Mouse (Mus musculus) MN1 (cell line): Measurements from ENCODE around the gene Fcmr.
A peak's percentile ranks its signal among the peaks of the same experiment; 100 is the strongest.

ENCODE experiments used
- DNase-seq: peaks from one replicate; pipeline ENCODE4 v3.0.0-alpha.2; 2016; ENCODE audit warnings: low spot score

Gene Fcmr

DNA sequence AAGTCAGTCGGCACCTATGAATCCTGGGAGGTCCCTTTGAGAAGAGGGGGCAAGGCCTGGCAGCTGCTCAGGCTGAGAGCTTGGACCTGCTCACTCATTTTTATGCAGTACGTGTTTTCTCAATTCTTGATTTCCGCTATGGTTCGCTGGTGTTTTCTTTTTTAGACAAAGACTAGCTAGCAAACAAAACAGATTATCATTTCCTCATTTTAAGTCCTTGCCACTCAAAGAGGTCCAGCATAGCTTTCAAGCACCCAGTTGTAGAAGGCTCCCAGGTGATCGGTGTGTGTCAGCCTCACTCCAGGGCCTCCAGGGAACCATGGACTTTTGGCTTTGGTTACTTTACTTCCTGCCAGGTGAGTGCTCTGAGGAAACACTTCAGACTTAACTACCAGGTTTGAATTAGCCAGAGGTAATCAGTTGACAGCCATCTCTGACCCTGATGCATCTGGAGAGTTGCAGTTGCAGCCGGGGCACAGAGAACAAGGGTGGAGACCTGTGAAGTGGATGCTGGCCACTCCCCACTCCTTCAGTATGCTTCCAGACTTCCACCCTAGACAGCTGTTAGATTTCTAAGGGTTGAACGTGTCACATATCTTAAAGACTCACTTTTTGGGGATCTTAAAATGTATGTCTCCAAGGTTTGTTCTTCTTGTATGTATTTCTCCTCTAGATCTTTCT lies at the start of gene Fcmr:
Fcmr (plus strand) TSS at position 129 of the 681 bp plus-strand sequence.
- no peak for DNase-seq

- no peak for DNase-seq
Measured at GRCm38 (mm10) chr1:130819737-130820136, 45.7 kb upstream of the Fcmr start.

DNA sequence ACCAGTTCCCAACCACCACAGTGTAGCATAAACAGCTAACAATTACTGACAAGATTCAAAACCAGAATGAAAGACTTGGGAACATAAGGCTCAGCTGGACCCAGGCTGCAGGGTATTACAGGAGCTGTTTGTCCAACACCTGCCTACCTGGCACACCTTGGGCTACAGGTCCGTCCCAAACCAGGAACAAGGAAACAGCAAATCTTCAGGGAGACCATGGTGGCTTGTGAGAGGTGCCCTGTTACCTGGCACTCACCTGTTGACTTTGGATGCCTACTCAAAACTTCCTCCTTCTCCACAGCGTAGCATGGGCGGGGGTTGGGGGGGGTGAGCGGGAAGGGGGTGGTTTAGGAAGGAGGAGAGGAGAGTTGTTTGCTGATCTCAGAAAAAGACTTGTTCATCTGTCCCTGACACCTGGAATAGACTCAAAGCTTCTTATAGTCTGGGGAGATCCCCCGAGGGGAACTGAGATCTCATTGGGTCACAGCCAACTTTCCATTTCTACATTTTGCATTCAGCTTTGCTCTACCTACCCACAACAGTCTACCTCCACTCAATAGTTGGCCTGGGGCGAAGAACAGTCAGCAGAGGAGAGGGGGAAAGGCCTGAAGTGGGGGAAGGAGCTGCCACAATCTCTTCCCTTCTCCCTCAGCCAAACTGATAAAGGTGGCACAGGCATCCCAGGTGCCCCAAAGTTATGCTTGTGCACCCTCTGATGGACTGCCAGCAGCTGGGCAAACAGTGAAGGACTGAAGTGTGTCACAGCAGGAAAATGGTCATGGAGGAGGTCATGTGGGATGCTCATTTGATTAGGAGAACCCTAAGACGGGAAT lies 44.9 kb upstream of the Fcmr start:
- no peak for DNase-seq

DNA sequence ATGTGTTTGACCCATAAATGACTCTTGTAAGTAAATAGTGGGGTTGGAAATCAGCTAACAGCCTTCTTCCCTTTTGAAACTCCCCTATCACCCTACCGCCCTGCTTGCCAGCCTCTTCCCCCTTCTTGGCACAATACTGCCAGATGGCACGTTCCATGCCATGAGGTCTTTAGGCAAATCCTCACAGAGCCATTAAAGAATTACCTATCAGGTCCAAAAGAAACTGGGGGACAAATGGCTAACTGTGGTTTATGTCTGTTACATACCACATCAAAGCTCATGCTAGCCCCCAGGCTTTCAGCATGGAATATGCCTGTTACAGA lies 44.4 kb upstream of the Fcmr start:
- no peak for DNase-seq

GRCm38 (mm10) chr1:130821911-130822625 lies 43.4 kb upstream of the Fcmr start:
- DNase-seq, result no peak

DNA sequence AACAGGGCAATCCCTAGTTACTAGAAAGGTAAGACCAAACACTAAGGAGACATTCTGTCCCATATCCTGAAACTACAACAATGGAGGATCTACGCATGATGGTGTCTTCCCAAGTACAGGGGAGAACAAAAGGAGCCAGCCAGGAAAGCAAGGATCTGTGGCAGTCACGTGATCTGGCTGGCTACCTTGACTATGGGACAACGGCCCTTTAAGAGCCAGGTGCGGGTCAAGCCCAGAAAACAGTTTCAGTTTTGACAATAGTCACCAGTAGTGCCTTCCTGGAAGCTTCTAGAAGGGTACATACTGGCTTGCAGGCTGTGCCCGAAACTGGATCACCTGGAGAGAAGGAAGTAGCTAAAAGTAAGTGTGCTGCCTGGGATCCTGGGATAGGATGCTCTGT lies 39.0 kb upstream of the Fcmr start, which contains the start of gene Pigr:
Pigr (plus strand) TSS at position 237 of the 400 bp plus-strand sequence.
- no peak for DNase-seq

GRCm38 (mm10) chr1:130828656-130829055 lies 36.8 kb upstream of the Fcmr start:
- no peak for DNase-seq

DNA sequence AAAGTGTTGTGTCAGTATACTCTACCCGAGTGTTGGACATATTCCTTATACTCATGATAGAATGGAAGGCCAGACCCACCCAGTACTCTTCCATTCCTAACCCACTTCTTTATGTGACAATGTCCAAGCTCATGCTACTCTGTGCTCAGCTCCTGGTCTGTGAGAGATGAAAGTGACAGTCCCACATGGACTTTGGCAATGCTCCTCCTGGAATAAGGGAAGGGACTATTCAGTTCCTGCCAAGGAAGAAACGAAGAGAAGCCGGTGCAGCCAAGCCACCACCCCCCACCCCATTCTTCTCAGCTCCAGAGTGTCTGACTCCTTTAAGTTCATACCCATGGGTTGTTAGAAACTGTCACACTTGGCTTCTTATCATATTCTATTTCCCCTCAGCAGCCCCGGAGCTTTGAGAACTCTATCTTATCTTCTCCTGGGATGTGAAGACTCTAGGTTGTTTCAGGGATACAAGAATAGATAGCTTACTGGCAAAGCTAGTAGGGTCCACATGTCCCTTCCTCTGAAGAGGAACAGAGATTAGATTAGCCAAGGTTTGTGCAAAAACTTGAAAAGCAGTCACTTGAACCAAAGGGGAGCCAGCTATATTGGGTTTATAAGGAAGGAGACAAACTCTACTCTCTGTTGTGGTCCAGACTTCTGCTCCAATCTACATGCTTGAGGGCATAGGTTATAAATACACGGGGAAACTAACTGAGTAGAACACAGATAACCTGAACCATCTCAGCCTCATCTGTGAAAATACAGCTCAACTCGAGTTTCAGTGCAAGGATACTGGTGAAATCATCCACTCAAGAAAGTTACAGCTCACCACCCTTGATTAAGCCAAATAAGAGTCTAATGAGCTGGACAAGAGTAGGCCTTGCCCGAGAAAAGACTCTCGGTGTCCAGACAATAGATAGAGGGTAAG lies 35.3 kb upstream of the Fcmr start:
- no peak for DNase-seq

DNA sequence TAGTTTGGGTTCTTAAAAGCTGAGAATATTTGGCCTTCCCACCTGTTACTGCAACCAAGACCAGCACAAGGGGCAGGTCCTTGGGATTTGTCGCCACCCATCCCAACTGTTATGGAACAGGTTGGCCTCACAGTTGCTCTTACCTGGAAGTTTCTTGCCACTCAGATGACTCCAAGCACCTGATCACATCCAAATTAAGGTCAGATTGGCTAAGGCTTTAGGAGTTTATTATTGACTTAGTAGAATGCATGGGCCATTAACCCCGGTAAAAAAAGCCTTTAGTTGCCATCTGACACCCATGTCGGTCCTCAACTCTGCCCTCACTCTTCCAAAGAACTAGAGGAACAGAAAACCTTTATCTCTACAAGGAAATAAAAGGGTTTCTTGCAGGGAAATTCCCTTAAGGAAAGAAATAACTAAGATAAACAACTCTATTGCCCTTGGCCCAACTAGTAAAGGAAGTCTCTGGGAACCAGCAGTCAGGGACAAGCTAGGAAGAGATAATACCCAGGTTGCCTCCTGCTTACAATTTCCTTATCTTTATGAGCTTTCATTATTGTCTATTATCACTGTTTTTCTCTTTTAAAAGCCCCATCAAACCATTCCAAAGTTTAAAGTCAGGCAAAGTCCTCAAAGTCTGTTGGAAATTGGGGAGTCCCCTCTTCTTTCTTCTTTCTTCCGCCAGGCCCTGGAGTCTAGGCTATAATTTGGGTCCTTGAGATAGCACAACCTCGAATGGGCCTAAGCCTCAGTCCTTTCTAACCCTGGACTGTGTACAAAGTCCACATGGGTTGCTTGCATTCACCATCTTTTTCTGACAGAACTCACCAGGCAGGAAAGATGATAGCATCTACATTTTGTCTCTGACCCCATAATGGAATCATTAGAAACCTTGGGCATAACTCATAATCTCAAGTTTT lies 33.0 kb upstream of the Fcmr start:
- no peak for DNase-seq

DNA sequence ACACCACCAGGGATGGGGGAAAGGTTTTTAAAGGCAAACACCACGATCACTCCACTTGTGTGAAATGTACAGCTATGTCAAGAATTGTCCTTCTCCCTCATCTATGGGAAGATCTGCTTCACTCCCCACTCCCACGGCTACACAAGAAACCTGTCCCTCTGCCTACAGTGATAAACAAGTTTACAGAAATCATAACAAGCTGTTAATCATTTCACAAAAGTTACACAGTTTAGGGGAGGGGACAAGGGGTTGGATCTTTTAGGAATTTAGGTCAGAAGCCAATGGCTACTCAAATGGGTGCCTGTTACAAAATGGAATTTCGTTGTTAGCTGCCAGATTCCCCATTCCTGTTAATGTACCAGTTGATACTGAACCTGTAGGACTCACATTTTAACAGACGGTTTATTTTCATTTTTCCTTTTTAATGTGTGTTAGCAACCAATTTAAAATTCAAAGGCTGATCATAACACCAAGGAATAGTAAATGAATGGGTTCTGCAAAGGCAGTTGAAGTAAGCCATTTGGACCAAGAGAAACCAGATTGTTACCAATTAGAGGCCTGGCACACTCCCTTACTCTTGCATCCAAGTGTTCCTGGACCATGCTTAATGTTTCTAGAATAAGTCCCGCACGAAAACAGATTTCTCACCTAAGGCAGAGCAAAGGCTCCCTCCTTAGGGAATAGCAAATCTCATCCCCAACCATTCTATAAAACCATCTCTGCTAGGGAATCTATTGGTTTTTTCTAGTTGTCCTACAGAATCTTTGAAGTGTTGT lies 30.1 kb upstream of the Fcmr start:
- DNase-seq, result no peak

- DNase-seq, result peak; percentile 6
Measured at GRCm38 (mm10) chr1:130838288-130838687, 27.2 kb upstream of the Fcmr start.

GRCm38 (mm10) chr1:130840599-130841379 lies 24.7 kb upstream of the Fcmr start:
- no peak for DNase-seq

- DNase-seq, result no peak
Measured at GRCm38 (mm10) chr1:130841621-130842020, 23.8 kb upstream of the Fcmr start.

GRCm38 (mm10) chr1:130844516-130844915 lies 21.0 kb upstream of the Fcmr start:
- DNase-seq, result no peak

DNA sequence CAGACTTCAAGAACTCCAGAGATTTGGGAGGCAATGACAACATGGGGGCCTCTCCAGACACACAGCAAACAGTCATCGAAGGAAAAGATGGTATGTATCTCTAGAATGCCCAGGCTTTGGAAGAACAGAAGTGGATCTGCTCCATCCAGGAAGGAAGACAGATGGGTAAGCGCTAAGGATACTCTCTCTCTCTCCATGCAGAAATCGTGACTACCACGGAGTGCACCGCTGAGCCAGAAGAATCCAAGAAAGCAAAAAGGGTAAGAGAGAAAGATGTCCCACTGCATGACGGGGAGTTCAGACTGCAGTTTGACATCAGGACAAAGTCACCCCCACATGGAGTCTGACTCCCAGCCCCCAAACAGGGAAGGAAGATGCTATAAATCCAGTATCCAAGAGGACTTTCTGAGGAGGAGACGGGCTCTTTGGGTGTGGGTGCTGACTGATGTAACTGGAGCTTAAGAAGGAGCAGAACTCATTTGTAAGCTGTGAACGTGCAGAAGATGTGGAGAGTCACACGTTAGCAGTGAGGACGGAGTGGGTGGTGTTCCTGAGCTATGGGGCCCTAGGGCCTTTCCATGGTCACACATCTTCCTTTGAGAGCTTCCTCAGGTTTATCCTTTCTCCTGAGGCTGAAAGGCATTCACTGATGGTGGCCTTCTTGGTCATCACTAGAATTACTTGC lies 15.8 kb upstream of the Fcmr start:
- no peak for DNase-seq

DNA sequence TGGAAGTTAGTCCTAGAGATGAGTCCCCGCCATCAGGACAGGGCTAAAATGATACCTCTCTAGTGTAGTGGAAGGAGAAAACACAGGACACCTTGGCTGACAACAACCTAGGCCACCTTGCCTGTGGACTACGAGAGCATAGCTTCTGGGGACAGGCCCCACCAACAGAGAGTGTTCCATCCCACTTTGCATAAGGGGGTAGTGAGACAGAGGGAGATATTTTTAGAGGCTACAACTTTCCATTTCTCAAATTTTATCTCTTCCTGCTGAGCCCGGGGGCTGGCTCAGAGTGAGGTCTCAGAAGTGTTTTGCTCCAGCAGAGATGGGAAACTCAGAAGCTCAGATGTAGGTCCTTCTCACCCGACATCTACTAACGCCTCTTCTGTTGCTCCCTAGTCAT lies 15.1 kb upstream of the Fcmr start:
- no peak for DNase-seq

- DNase-seq, result no peak
Measured at GRCm38 (mm10) chr1:130854819-130855218, 10.7 kb upstream of the Fcmr start.

DNA sequence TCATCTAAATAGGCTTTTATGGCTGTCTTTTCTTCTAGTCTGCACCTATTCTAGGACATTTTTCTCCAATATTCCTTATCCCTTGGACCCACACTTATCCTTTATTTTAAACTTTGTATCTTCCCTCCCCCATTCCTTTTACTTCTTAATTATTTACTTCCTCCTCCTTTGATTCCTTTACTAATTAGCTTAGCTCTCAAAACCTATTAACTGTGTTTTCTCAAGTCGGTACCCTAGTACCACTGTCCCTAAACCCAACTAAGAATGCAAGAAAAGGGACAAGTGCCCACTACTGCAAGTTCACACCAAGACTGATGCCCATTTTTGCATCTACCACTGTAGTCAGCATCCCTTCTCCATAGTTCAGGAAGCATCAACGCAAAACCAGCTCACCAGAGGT lies 9.7 kb upstream of the Fcmr start:
- DNase-seq, result no peak

DNA sequence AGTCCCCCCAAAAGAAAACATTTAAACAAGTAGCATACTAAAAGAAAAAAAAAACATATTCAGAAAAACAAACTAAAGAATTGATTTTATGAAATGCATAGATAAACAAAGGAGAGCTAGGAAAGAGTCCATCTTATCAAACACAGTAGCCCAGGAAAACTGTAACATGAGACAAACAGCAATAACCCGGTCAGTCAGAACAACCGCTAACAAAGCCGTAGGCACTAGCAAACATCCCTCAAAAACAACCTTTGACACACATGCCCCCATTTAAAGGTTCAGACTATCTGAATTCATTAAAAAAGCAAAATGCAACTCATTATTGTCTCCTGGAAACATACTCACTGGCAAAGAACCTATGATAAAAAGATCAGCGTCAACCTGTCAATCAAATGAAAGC lies 8.0 kb upstream of the Fcmr start:
- no peak for DNase-seq
